Mouse (Mus musculus) liver, embryonic 15.5 days (tissue): ENCODE results near the gene Gprc5a. TPM values are rescaled to one million over a fixed set of nuclear protein-coding genes. Genes with fewer than 3 reads are reported as not detected.

Experiments used
- ATAC-seq: fragments of 200-750 bp; cut with Nextera tagmentation; 2 replicates; pipeline ENCODE4 v1.8.0; 2017; ENCODE audit warnings: moderate number of reproducible peaks, mild to moderate bottlenecking, moderate library complexity; ENCODE audit not compliant: insufficient read depth
- H3K27ac ChIP-seq: fragments of 300-500 bp; sonication (generic); replicated peaks from 2 replicates; pipeline ENCODE4 v1.5.1; 2015; ENCODE audit warnings: mild to moderate bottlenecking, inconsistent platforms
- H3K27me3 ChIP-seq: fragments of 300-500 bp; sonication (generic); 2 replicates; pipeline ENCODE4 v1.6.1; 2015; ENCODE audit warnings: mild to moderate bottlenecking, inconsistent platforms
- H3K36me3 ChIP-seq: fragments of 300-500 bp; sonication (generic); replicated peaks from 2 replicates; pipeline ENCODE4 v1.6.1; 2015; ENCODE audit warnings: moderate library complexity, mild to moderate bottlenecking, inconsistent platforms
- H3K4me1 ChIP-seq: fragments of 300-500 bp; sonication (generic); replicated peaks from 2 replicates; pipeline ENCODE4 v1.6.1; 2015; ENCODE audit warnings: inconsistent platforms
- H3K4me2 ChIP-seq: fragments of 300-500 bp; sonication (generic); 2 replicates; pipeline ENCODE4 v1.6.1; 2015; ENCODE audit warnings: moderate library complexity, mild to moderate bottlenecking, inconsistent platforms
- H3K4me3 ChIP-seq: fragments of 300-500 bp; sonication (generic); replicated peaks from 2 replicates; pipeline ENCODE4 v1.5.1; 2015; ENCODE audit warnings: mild to moderate bottlenecking, inconsistent platforms
- H3K9ac ChIP-seq: fragments of 300-500 bp; sonication (generic); 2 replicates; pipeline ENCODE4 v1.6.1; 2015; ENCODE audit warnings: moderate library complexity, mild to moderate bottlenecking, inconsistent platforms
- H3K9me3 ChIP-seq: fragments of 300-500 bp; sonication (generic); replicated peaks from 2 replicates; pipeline ENCODE4 v1.6.1; 2016; ENCODE audit warnings: inconsistent platforms
- WGBS: fragments of 180-500 bp; shearing (Covaris S2); methylation state at CpG from one replicate; pipeline ENCODE4 v1.1.7; 2015; ENCODE audit warnings: mixed read lengths; ENCODE audit not compliant: insufficient replicate concordance; 5-methylcytosine and 5-hydroxymethylcytosine counted together
- polyA plus RNA-seq: library from polyadenylated mRNA; unstranded; fragments of >200 nt; fragmentation: Nextera tagmentation; extraction: Ambion mirVana; gene quantifications from 2 replicates; pipeline ENCODE4 v1.2.1, GENCODE M21; 2015

Gprc5a gene
- polyA plus RNA-seq, 1 experiment from 2014 or later: 0.09 TPM

DNA sequence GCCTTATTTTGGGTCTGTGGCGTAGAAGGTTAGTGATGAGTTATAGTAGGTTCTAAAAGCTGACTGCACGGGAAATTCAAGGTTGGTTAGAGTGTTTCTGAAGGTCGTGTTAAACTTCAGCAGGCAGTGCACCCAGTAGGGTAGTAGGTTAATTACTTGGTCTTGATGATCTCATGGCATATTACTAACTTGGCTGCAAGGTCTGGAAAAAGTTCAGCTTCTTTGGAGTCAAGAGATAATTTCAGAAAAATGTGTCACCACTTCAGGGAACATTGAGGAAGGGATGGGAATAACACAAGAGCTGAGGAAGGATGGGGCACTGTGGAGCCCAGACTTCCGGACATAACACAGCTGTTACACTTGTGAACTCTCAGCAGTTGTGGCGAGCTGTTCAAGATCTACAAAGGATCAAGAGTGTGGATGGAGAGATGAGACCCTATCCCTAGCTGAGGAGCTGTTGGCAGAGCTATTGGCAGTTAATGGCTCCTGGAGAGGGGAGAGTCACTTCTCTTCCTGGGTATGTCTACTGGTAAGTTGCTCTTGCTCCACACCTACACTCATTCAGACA, 37.4 kb downstream of the Gprc5a start:
- Histone ChIP-seq H3K4me3 (no peak overlapping the region), H3K4me2 (no peak overlapping the region), H3K9ac (no peak overlapping the region), H3K9me3 (no peaks in the 10 kb centered on the region), H3K27me3 (peaks cover 6% of the 10 kb centered on the region; the same call in 1 of the 2 replicates), H3K27ac (no peak overlapping the region), H3K4me1 (no peaks in the 10 kb centered on the region), H3K36me3 (no peaks in the 10 kb centered on the region)
- ATAC-seq: no peak
- 47% methylated on average over 5 of the region's 5 CpGs for WGBS

DNA sequence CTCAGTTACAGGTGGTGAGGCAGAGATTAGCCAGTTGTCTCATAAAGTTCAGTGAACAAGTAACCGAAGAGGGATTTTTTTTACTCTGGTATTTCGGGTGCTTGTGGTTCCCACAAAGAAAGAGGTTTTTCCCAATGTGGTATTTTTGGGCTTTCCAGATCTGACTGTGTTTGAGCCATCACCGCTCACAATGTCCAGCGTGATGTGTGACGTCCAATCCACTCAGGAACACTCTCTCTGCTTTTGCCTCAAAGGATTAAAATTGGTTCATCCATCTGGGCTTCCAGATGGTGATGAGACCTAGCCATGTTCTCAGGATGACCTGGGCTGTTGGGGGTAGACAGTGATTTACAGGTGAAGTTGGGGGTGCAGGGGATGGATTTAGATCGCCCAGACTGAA, 41.6 kb downstream of the Gprc5a start:
- WGBS: 61% methylated on average over 6 of the region's 6 CpGs
- no peak for ATAC-seq

GRCm38 (mm10) chr6:135112411-135113113, 47.1 kb downstream of the Gprc5a start:
- Histone ChIP-seq H3K9ac (no peak overlapping the region), H3K4me3 (no peak overlapping the region), H3K9me3 (no peaks in the 10 kb centered on the region), H3K4me1 (no peaks in the 10 kb centered on the region), H3K4me2 (no peak overlapping the region), H3K27ac (no peak overlapping the region), H3K27me3 (no peaks in the 10 kb centered on the region), H3K36me3 (no peaks in the 10 kb centered on the region)
- no peak for ATAC-seq
- WGBS: 20% methylated on average over 7 of the region's 7 CpGs

More for the DNA sequence above, 41.6 kb downstream of the Gprc5a start:
- no peaks in the 10 kb centered on the region for H3K36me3 ChIP-seq
- H3K9me3 ChIP-seq: no peaks in the 10 kb centered on the region
- H3K4me3 ChIP-seq: no peak overlapping the region
- no peak overlapping the region for H3K4me2 ChIP-seq
- peaks cover 6% of the 10 kb centered on the region; the same call in 1 of the 2 replicates for H3K27me3 ChIP-seq
- no peak overlapping the region for H3K27ac ChIP-seq
- H3K9ac ChIP-seq: no peak overlapping the region
- no peaks in the 10 kb centered on the region for H3K4me1 ChIP-seq

GRCm38 (mm10) chr6:135113114-135113436, 47.6 kb downstream of the Gprc5a start:
- H3K36me3 ChIP-seq: no peaks in the 10 kb centered on the region
- ATAC-seq: no peak
- H3K4me1 ChIP-seq: no peaks in the 10 kb centered on the region
- no peak overlapping the region for H3K27ac ChIP-seq
- no peaks in the 10 kb centered on the region for H3K9me3 ChIP-seq
- 30% methylated on average over 6 of the region's 6 CpGs for WGBS
- H3K4me3 ChIP-seq: no peak overlapping the region
- H3K9ac ChIP-seq: no peak overlapping the region
- H3K27me3 ChIP-seq: no peaks in the 10 kb centered on the region
- H3K4me2 ChIP-seq: no peak overlapping the region

GRCm38 (mm10) chr6:135116479-135116878, 51.0 kb downstream of the Gprc5a start:
- Histone ChIP-seq H3K9me3 (no peaks in the 10 kb centered on the region), H3K36me3 (no peaks in the 10 kb centered on the region), H3K4me3 (no peak overlapping the region), H3K4me1 (no peaks in the 10 kb centered on the region), H3K4me2 (no peak overlapping the region), H3K9ac (no peak overlapping the region), H3K27me3 (no peaks in the 10 kb centered on the region), H3K27ac (no peak overlapping the region)
- no peak for ATAC-seq
- 48% methylated on average over 8 of the region's 8 CpGs for WGBS

DNA sequence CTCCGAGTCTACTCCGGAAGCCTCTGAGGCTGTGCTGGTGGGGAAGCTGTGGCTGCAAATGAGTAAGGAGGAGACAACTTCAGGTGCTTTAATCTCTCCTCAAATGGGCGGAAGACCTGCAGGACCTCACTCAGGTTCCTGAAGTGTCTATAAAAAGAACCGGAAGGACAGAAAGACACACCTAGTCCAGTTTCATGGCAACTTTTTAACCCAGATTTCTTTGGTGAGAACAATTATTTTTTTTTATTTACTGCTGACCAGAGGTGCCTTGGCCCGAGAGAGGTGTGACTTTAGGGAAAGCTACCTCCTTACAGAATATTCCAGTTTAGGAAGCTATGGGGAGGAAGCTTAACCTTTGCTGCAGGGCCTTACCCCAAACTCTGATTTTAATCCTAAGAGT, 52.7 kb downstream of the Gprc5a start, which contains the start of gene Gprc5d:
Gene Gprc5d, minus strand, starts transcription at position 101 of the 400 bp plus-strand sequence.
- Histone ChIP-seq H3K4me1 (no peaks in the 10 kb centered on the region), H3K4me2 (no peak within 1 kb of the TSS)
- ATAC-seq: no peak

GRCm38 (mm10) chr6:135124755-135125380, 59.4 kb downstream of the Gprc5a start:
- H3K4me2 ChIP-seq: no peak overlapping the region
- no peaks in the 10 kb centered on the region for H3K4me1 ChIP-seq
- H3K36me3 ChIP-seq: no peaks in the 10 kb centered on the region
- H3K9me3 ChIP-seq: no peaks in the 10 kb centered on the region
- no peak for ATAC-seq
- H3K9ac ChIP-seq: no peak overlapping the region
- no peaks in the 10 kb centered on the region for H3K27me3 ChIP-seq
- 42% methylated on average over 5 of the region's 5 CpGs for WGBS
- no peak overlapping the region for H3K27ac ChIP-seq
- no peak overlapping the region for H3K4me3 ChIP-seq

More for the DNA sequence above, 52.7 kb downstream of the Gprc5a start, which contains the start of gene Gprc5d:
- H3K9ac ChIP-seq: no peak within 1 kb of the TSS
- H3K4me3 ChIP-seq: no peak within 1 kb of the TSS
- 73% methylated on average over 5 of the region's 5 CpGs for WGBS
- H3K27me3 ChIP-seq: no peaks in the 10 kb centered on the region
- no peaks in the 10 kb centered on the region for H3K9me3 ChIP-seq
- no peaks in the 10 kb centered on the region for H3K36me3 ChIP-seq
- H3K27ac ChIP-seq: no peak within 1 kb of the TSS

GRCm38 (mm10) chr6:135133086-135133485, 67.6 kb downstream of the Gprc5a start:
- H3K36me3 ChIP-seq: peaks cover 48% of the 10 kb centered on the region
- 86% methylated on average over 7 of the region's 7 CpGs for WGBS
- H3K27me3 ChIP-seq: no peaks in the 10 kb centered on the region
- no peaks in the 10 kb centered on the region for H3K9me3 ChIP-seq
- H3K4me1 ChIP-seq: no peaks in the 10 kb centered on the region
- no peak overlapping the region for H3K4me2 ChIP-seq
- no peak for ATAC-seq
- no peak overlapping the region for H3K27ac ChIP-seq
- H3K9ac ChIP-seq: no peak overlapping the region
- H3K4me3 ChIP-seq: no peak overlapping the region

DNA sequence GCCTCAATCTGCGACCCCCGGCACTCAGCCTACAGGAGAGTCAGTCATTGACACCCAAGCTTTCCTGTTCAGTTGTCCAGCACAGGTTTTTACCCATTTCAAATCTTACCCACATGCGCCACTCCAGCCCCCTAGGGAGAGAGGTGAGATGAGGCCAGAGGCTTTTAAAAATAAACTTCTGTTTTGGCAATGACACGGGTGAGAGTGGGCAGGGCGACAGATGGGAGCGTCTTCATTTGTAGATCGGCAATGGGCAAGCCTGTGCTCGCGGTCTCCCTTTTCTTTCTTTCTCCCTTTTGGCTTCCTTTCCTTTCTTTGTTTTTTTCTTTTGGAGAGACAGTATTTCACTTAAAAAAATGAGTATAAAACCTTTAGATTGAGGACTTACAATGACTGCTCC, 68.0 kb downstream of the Gprc5a start:
- no peak overlapping the region for H3K4me2 ChIP-seq
- no peaks in the 10 kb centered on the region for H3K9me3 ChIP-seq
- ATAC-seq: no peak
- no peak overlapping the region for H3K27ac ChIP-seq
- no peak overlapping the region for H3K9ac ChIP-seq
- H3K4me1 ChIP-seq: no peaks in the 10 kb centered on the region
- 93% methylated on average over 9 of the region's 9 CpGs for WGBS
- peaks cover 52% of the 10 kb centered on the region for H3K36me3 ChIP-seq
- no peaks in the 10 kb centered on the region for H3K27me3 ChIP-seq
- no peak overlapping the region for H3K4me3 ChIP-seq
